Mouse (Mus musculus): ENCODE data around the gene Sall4. TPM values are rescaled to one million over a fixed set of nuclear protein-coding genes. Genes with fewer than 3 reads are reported as not detected.
"Not testable (repeated sequence)": the region's sequence is repeated elsewhere in the genome, so short reads cannot be mapped to it uniquely, and the experiment has no call there.

Sall4 gene
- polyA plus RNA-seq, 1 experiment from 2014 or later: not detected

GRCm38 (mm10) chr2:168761954-168762353, 5.8 kb downstream of the Sall4 start:
- DNase-seq (ENCODE audit: low spot score) (no peak), ATAC-seq (replicated peaks; ENCODE audit: low FRiP score, low read depth) (no peak)
- H3K27me3 ChIP-seq (ENCODE audit: insufficient read depth, low read length): peaks cover 57% of the 10 kb centered on the region
- H3K4me3 ChIP-seq (replicated peaks; ENCODE audit: low read depth, low read length): no peak overlapping the region
- WGBS: 7% methylated on average over 4 of the region's 4 CpGs
- no peak overlapping the region for H3K9ac ChIP-seq (ENCODE audit: low read depth, low read length)
- H3K4me1 ChIP-seq (replicated peaks; ENCODE audit: insufficient read depth, low read length): peaks cover 16% of the 10 kb centered on the region
- H3K36me3 ChIP-seq (ENCODE audit: insufficient read depth, low read length): no peaks in the 10 kb centered on the region
- H3K4me2 ChIP-seq (ENCODE audit: low read length): no peak overlapping the region
- TF ChIP-seq CTCF (IDR thresholded peaks at IDR 0.05; ENCODE audit: low read depth): no peak
- no peaks in the 10 kb centered on the region for H3K9me3 ChIP-seq (replicated peaks; ENCODE audit: low read length)
- no peak overlapping the region for H3K27ac ChIP-seq

GRCm38 (mm10) chr2:168761141-168761540, 6.6 kb downstream of the Sall4 start:
- H3K36me3 ChIP-seq (ENCODE audit: insufficient read depth, low read length): no peaks in the 10 kb centered on the region
- TF ChIP-seq CTCF (IDR thresholded peaks at IDR 0.05; ENCODE audit: low read depth): no peak
- peaks cover 8% of the 10 kb centered on the region for H3K4me1 ChIP-seq (replicated peaks; ENCODE audit: insufficient read depth, low read length)
- H3K27ac ChIP-seq: no peak overlapping the region
- no peak overlapping the region for H3K4me3 ChIP-seq (replicated peaks; ENCODE audit: low read depth, low read length)
- H3K9ac ChIP-seq (ENCODE audit: low read depth, low read length): no peak overlapping the region
- no peaks in the 10 kb centered on the region for H3K9me3 ChIP-seq (replicated peaks; ENCODE audit: low read length)
- WGBS: 83% methylated on average over 9 of the region's 9 CpGs
- H3K27me3 ChIP-seq (ENCODE audit: insufficient read depth, low read length): peaks cover 49% of the 10 kb centered on the region
- no peak for ATAC-seq (replicated peaks; ENCODE audit: low FRiP score, low read depth)
- no peak for DNase-seq (ENCODE audit: low spot score)
- no peak overlapping the region for H3K4me2 ChIP-seq (ENCODE audit: low read length)

GRCm38 (mm10) chr2:168744406-168744805, 23.3 kb downstream of the Sall4 start:
- H3K27ac ChIP-seq; H3K9ac ChIP-seq (ENCODE audit: low read depth, low read length); H3K36me3 ChIP-seq (ENCODE audit: insufficient read depth, low read length); DNase-seq (ENCODE audit: low spot score); ATAC-seq (replicated peaks; ENCODE audit: low FRiP score, low read depth); H3K4me3 ChIP-seq (replicated peaks; ENCODE audit: low read depth, low read length); H3K4me2 ChIP-seq (ENCODE audit: low read length); H3K9me3 ChIP-seq (replicated peaks; ENCODE audit: low read length); H3K27me3 ChIP-seq (ENCODE audit: insufficient read depth, low read length); H3K4me1 ChIP-seq (replicated peaks; ENCODE audit: insufficient read depth, low read length): not testable (repeated sequence)
- WGBS: 92% methylated on average over 10 of the region's 10 CpGs
- 0 out of 2 replicates have a peak, but pooled peaks have one; percentile 12 for TF ChIP-seq CTCF (IDR thresholded peaks at IDR 0.05; ENCODE audit: low read depth)

- Histone ChIP-seq H3K9me3 (replicated peaks; ENCODE audit: low read length) (no peaks in the 10 kb centered on the region), H3K27me3 (ENCODE audit: insufficient read depth, low read length) (no peaks in the 10 kb centered on the region), H3K27ac (no peak overlapping the region), H3K9ac (ENCODE audit: low read depth, low read length) (no peak overlapping the region), H3K4me3 (replicated peaks; ENCODE audit: low read depth, low read length) (peak overlapping the region; percentile 81; the same call in 1 of the 2 replicates), H3K4me2 (ENCODE audit: low read length) (peak overlapping the region; percentile 82), H3K36me3 (ENCODE audit: insufficient read depth, low read length) (no peaks in the 10 kb centered on the region), H3K4me1 (replicated peaks; ENCODE audit: insufficient read depth, low read length) (no peaks in the 10 kb centered on the region)
- 23% methylated on average over 7 of the region's 7 CpGs for WGBS
- DNase-seq (ENCODE audit: low spot score): no peak
- ATAC-seq (replicated peaks; ENCODE audit: low FRiP score, low read depth): no peak
- TF ChIP-seq CTCF (IDR thresholded peaks at IDR 0.05; ENCODE audit: low read depth): peak; percentile 76
These were observed 25.1 kb downstream of the Sall4 start for GRCm38 (mm10) chr2:168742649-168743048.

GRCm38 (mm10) chr2:168742059-168742627, 25.6 kb downstream of the Sall4 start, which contains the start of gene Atp9a:
Gene Atp9a, minus strand, starts transcription at chr2:168742409.
- peak within 1 kb of the TSS; percentile 79 for H3K27ac ChIP-seq

GRCm38 (mm10) chr2:168741273-168742058, 26.3 kb downstream of the Sall4 start:
- TF ChIP-seq CTCF (IDR thresholded peaks at IDR 0.05; ENCODE audit: low read depth): peak; percentile 40; the same call in 1 of the 2 replicates
- H3K4me2 ChIP-seq (ENCODE audit: low read length): peak overlapping the region; percentile 82
- no peaks in the 10 kb centered on the region for H3K36me3 ChIP-seq (ENCODE audit: insufficient read depth, low read length)
- ATAC-seq (replicated peaks; ENCODE audit: low FRiP score, low read depth) (peak; percentile 91), DNase-seq (ENCODE audit: low spot score) (peak; percentile 74)
- no peaks in the 10 kb centered on the region for H3K9me3 ChIP-seq (replicated peaks; ENCODE audit: low read length)
- no peaks in the 10 kb centered on the region for H3K27me3 ChIP-seq (ENCODE audit: insufficient read depth, low read length)
- peak overlapping the region; percentile 86 for H3K9ac ChIP-seq (ENCODE audit: low read depth, low read length)
- WGBS: under 1% methylated on average over 35 of the region's 108 CpGs
- H3K27ac ChIP-seq: peak overlapping the region; percentile 79
- H3K4me3 ChIP-seq (replicated peaks; ENCODE audit: low read depth, low read length): peak overlapping the region; percentile 81
- H3K4me1 ChIP-seq (replicated peaks; ENCODE audit: insufficient read depth, low read length): no peaks in the 10 kb centered on the region

More at GRCm38 (mm10) chr2:168742059-168742627, 25.6 kb downstream of the Sall4 start, which contains the start of gene Atp9a:
- peak; percentile 49 for DNase-seq (ENCODE audit: low spot score)
- Histone ChIP-seq H3K27me3 (ENCODE audit: insufficient read depth, low read length) (no peaks in the 10 kb centered on the region), H3K4me1 (replicated peaks; ENCODE audit: insufficient read depth, low read length) (no peaks in the 10 kb centered on the region), H3K36me3 (ENCODE audit: insufficient read depth, low read length) (no peaks in the 10 kb centered on the region), H3K4me3 (replicated peaks; ENCODE audit: low read depth, low read length) (peak within 1 kb of the TSS; percentile 81), H3K9me3 (replicated peaks; ENCODE audit: low read length) (no peaks in the 10 kb centered on the region), H3K4me2 (ENCODE audit: low read length) (peak within 1 kb of the TSS; percentile 82), H3K9ac (ENCODE audit: low read depth, low read length) (peak within 1 kb of the TSS; percentile 86)
- 9% methylated on average over 19 of the region's 33 CpGs for WGBS
- TF ChIP-seq CTCF (IDR thresholded peaks at IDR 0.05; ENCODE audit: low read depth): no peak
- peak; percentile 44; the same call in 1 of the 2 replicates for ATAC-seq (replicated peaks; ENCODE audit: low FRiP score, low read depth)

Data from kidney, postnatal 0 days (tissue).